Mouse (Mus musculus) left cerebral cortex, postnatal 25 days (tissue): Measurements from ENCODE around the gene Ppef1. TPM values are rescaled to one million over a fixed set of nuclear protein-coding genes. Genes with fewer than 3 reads are reported as not detected.

Experiments
- DNase-seq, 2 experiments: peaks; one replicate each; pipeline ENCODE4 v3.0.0; 2022; ENCODE audit warnings: low spot score in 2 of 2, mixed read lengths in 1 of 2
- intact Hi-C: fragments of 180-260 bp; cut with DNase I; formaldehyde crosslinking; loops from one replicate; pipeline ENCODE4 v1.15.1; 2025
- total RNA-seq, 2 experiments: library from RNA; stranded (reverse); gene quantifications; 2 replicates each; pipeline ENCODE4 v1.2.3; 2021

Ppef1 gene
- total RNA-seq, 2 experiments from 2014 or later: 0.73 to 1.7 TPM

- intact Hi-C loops: no loop called here
- no peak for DNase-seq
These were observed 134.5 kb downstream of the Ppef1 start for GRCm38 (mm10) chrX:160601053-160601452.

DNA sequence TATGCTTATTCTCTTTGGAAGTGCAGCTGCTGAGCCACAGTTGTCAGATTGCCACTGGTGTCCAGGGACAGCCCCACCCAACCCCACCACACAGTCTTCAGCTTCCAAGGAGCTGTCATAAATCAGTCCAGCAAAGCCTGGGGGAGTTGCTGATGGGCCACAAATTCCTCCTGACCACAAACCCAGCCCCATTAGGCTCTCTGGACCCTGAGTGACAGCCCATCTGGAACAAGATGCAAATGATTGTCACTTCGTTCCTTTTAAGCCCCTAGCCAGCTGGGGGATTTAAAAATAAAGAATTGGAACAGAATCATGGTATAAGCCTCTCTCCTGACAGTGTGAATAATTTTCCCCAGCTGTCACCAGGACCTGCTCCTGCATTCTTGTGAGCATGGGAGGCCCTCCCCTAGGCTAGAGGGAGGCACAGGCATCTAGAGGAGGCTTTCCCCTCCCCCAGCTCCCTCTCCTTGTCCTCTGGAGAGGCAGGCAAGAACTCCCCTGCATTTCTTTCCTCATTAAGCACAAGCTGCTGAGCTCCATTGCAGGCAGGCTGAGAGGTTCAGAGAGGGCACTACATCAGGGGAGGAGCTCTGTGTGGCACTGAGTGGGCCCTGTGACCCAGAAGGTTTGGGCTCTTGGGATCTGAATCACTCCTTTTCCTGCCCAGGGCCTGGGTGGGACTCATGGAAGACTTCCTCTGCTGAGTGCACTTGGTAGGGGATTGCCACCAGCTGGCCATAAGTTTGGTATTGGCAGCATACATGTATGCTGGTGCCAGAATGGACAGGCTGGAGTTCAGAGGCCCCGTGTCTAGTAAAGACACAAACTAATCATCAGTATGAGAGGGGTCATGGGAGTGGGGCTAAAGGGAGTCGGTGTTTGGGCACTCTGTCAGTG, 136.8 kb downstream of the Ppef1 start:
- intact Hi-C loops: no loop called here
- peak in 1 of 2 experiments; percentile 62 for DNase-seq

- no peak for DNase-seq
- intact Hi-C loops: no loop called here
These were observed 137.5 kb downstream of the Ppef1 start for GRCm38 (mm10) chrX:160598055-160598454.

DNA sequence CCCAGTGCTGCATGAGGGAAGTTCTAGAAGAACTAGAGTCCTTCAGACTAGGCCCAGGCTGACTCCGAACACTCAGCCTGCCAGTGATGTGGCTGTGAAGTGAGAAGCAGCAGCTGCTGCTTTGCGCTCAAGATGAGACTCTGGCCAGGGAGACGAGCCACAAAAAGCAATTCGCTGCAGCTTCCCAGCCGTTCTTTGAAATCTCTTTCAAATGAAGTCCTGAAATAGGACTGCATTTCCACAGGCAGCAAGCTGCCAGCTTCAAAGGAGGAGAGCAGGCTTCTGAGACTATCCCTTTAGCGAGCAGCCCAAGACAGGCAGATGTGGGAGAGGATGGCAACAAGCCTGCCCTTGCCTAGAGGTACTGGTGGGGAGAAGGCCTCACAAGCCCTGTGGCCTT, 142.6 kb downstream of the Ppef1 start:
- intact Hi-C loops: no loop called here
- peak in 1 of 2 experiments; percentile 78 for DNase-seq

GRCm38 (mm10) chrX:160590147-160590546, 145.4 kb downstream of the Ppef1 start:
- intact Hi-C loops: no loop called here
- no peak for DNase-seq

DNA sequence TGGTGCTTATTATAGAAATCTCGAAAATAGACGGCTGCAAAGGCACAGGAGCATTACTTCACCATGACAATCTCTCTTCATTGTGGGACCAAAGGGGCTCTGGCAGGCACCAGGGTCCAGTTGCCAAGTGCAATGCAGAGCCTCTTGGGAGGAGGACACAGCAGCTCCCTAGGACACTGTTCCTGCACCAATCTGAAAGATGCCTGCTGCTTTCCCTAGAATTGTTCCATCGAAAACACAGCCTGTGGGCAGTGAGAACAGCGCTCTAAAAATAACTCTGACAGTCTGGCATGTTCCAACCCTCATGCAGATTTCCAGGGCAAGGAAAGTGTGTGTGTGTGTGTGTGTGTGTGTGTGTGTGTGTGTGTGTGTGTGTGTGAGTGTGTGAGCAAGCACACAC, 147.0 kb downstream of the Ppef1 start:
- DNase-seq: peak in 1 of 2 experiments; percentile 67

DNA sequence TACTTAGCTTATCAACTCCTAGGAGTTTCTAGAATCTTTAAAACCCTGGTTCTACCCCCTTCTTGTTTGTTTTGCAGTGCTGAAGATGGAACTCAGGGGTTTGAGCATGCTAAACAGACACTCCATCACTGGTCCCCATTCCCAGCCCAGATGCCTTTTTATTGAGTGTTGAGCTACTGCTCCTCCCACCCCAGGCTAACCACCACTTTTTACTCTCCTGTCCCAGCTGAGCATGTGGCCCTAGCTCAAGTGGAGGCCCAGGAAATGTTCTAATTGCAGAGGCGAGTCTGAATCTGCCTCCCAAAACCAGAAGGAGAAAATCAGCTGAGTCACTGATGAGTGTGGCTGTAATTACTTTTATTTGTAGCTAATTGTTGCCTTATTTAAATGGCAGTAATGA, 150.5 kb downstream of the Ppef1 start:
- DNase-seq: no peak
- intact Hi-C loops: loop anchor here (5.0 to 10.0 kb wide), 3 partner anchors 187 to 437 kb away; partner anchors contain the start of gene Cdkl5

More for the DNA sequence above, 147.0 kb downstream of the Ppef1 start:
- intact Hi-C loops: loop anchor here (5.0 to 10.0 kb wide), 3 partner anchors 184 to 434 kb away; partner anchors contain the start of gene Cdkl5

DNA sequence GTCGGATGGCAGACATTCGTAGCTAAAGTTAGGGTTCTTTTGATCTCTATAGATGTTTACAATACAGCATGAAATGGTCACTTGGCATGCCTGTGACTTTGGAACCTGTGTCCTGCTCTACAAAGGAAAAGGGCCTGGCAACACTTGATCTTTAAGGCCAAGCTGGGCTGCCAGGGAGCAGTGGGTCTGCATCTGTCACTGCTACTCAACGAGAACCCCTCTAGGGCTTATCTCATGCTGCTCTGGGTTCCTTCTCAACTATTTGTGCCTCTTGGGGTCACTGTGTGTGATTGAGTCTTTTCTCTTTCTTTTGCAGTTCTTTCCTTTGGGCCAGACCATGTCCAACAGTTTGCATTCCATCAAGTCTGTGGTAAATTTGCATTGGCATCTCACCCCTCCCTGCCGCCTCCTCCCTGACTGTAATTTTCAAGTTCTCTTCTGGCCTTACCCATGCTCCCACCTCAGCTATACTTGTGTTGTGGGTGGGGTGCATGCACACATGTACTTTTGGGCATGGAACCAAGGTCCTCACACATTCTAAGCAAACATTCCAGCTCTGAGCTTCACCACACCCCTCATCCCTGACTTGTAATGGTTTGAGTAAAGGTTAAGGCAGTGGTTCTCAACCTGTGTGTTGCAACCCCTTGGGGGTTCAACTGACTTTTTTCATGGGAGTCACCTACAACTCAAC, 151.3 kb downstream of the Ppef1 start:
- DNase-seq: no peak
- intact Hi-C loops: loop anchor here (5.0 to 10.0 kb wide), 2 partner anchors 411 to 448 kb away; partner anchors contain the start of gene Cdkl5

DNA sequence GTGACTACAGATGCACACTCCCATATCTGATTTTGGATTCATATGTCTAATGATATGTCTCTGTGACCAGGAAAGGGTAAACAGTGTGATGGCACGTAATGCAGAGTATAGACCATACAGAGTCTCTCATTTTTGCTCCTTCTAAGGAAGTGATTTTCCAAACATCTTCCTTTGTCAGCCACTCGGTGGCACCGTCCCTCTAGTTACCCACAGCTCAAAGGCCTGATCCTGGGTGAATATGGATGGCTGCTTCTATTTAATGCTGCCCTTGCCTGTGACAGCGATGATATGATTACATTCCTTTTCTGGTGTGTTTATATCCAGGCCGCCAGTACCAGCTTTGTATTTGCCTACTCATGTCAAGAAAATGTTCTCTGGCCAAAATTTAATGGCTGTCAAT, 152.0 kb downstream of the Ppef1 start:
- intact Hi-C loops: loop anchor here (5.0 to 10.0 kb wide), 2 partner anchors 411 to 449 kb away; partner anchors contain the start of gene Cdkl5
- DNase-seq: peak in 1 of 2 experiments; percentile 53

Other genes with a start within 250 kb of the Ppef1 start
- 10 to 100 TPM; 26.8 to 33.5 TPM for gene Phka2, start 233.6 kb downstream of the Ppef1 start, total RNA-seq
- gene Rs1, start 32.2 kb upstream of the Ppef1 start, total RNA-seq: under 1 TPM; 0.09 to 0.16 TPM
- 1 to 10 TPM; 1.4 to 3.2 TPM for gene Gja6, start 171.3 kb upstream of the Ppef1 start, total RNA-seq